Mouse (Mus musculus): ENCODE data around the gene Trim56.

The Trim56 gene

DNA sequence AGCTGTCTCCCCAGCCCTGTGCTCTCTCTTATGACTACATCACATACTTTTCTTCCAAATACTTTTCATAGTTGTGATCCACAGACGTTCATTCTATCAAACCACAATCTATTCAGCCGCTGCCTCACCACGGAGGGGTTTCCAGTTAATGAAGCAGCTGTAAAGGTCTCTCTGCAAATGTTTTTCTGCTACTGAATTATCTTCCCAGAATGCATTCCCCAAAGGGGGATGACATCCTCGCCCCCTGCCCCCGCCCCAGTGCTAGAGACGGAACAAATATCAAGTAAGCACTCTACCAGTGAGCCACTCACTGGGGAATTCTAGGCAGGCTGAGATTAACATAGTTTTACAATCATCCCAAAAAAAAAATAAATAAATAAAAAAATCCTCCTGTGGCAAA is 7.9 kb downstream of the Trim56 start:
- no peak for DNase-seq

DNA sequence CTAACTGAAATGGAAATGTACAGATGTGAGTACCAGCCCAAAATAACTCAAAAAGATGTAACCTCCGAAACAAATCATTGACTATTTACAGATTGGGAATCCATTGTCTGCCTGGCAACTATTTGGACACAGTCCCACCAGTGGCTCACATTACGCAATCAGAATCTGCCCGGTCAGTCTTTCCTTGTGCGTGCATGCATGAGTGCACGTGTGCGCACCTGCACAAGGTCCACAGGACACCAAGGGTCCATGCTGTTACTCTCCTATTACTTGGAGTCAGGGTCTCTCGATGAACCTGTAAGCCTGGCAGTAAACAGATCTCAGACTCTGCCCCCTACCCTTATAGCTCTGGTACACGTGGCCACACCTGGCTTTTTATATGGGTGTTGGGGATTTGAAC is 8.3 kb downstream of the Trim56 start:
- no peak for DNase-seq

DNA sequence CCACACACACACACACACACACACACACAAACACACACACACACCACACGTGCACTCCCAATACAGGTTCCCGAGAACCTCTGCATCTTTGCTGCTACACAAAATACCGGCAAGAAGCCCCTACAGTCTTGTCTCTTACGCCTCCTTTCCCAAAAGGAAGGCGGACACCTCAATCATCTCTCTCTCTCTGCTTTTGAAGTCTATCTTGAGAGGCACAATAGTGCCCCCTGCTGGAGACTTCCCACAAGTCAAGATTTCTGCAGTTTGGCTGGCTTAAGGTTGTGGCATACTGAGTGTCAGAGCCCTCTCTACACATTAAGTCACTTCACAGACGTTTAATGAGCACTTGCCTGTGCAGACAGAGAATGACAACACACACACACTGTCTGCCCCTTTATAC is 9.0 kb downstream of the Trim56 start:
- peak; percentile 90 for DNase-seq

DNA sequence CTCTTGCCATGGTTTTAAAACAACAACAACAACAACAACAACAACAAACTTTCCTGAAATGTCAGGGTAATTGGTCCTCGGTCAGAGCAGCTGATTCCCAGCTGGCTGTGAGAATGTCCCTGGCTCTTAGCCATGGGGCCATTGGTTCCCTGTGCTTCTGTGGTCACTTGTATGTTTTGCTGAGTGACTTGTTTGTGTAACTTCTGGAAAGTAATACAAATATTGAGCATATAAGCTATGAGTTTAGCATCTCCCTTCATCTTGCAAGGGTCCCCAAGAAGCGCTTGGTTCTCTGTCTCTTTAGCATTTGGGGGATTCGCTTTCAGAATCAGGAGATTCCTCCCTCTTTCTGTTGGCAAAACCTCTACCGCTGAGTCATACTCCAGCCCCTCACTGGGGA is 9.6 kb downstream of the Trim56 start:
- peak; percentile 81 for DNase-seq

DNA sequence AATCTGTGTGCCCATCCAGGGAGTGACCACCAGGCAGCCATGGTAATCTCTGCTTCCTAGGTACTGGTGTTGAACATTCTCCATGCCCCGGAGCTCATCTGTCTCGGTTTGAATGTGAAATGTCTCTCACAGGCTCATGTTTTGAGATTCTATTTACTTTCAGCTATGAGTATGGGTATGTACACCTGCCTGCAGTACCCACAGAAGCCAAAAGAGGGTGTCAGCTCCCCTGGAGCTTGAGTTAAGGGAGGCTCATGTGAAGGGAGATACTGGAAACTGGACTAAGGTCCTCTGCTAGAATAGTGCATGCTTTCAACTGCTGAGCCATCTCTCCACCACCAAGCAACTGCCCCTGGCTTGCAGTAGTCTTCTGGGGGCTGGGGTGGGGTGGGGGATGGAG is 12.0 kb downstream of the Trim56 start:
- no peak for DNase-seq

DNA sequence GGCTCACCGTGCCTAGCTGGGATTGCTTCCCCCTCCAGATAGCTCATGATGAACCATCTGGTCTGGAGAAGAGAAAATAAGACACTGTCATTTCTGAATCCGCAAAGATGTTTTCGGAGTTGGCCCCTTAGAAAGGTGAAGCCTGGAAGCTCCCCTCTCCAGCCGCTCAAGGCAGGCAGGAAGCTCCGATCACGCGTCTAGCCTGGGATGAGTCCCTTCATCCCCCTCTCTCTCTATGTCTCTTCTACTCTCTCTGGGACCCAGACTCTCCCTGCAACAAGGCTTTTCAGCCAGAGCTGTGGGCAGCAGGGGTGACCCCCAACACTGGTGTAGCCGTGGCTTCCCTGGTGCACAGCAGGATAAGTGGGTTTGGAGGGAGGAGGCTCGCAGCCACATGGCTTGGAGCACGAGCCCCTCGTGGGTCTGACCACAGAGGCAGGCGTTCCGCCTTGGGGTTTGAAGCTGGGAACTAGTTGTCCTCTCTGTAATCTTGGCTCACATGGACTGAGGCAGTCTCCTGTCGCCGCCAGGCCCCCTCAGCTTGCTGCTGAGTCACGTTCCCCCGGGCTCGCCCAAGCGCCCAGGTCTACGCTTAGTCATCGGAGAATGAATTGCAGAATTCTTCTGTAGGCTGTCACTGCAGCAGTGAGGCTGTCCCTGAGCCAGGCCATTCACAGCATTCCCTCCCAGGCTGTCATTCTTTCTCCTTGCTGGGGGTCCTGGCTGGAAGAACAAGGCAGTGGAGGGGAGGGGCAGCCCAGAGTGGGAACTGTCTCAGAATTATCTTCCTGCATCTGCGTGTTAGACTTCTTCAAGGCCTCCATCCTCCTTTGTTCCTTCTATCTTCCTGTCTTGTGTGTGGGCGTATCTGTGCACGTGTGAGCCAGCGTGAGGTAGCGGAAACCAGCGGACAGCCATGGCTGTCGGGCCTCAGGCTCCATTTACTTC is 13.2 kb downstream of the Trim56 start:
- DNase-seq: peak; percentile 43

DNA sequence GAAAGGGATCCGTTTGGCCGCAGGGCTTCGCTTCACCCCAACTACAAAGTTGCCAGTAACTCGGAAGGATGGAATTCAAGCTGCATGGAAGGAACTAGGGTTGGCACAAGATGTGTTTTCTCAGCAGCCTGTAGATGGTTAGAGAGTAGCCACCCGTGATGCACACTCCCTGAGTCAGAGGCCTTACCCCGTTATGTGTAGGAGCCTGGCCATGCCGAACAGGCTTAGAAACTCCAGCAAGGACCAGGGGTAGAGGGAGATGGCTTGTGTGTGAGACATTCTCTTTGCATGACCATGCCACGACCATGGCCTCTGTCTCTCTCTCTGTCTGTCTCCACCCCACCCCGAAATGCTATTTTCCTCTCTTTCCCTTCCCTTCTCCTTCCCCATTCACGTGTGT is 13.9 kb downstream of the Trim56 start:
- DNase-seq: no peak

DNA sequence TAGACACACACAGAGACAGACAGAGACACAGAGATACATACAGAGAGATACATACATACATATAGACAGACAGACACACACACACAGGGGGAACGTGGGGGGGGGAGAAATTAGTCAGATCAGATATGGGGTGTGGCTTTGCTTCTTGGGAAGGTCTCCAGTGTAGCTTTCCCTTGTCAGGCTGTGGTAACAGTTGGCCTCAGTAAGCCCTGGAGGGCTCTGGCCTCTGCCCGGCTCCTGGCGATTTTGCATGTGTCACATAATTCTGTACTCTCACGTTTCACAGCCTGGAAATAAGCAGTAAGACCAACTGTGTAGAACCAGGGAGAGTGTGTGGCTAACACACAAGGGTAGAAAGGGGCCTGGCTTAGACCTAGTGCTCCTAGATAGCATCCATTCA is 15.3 kb downstream of the Trim56 start:
- no peak for DNase-seq

DNA sequence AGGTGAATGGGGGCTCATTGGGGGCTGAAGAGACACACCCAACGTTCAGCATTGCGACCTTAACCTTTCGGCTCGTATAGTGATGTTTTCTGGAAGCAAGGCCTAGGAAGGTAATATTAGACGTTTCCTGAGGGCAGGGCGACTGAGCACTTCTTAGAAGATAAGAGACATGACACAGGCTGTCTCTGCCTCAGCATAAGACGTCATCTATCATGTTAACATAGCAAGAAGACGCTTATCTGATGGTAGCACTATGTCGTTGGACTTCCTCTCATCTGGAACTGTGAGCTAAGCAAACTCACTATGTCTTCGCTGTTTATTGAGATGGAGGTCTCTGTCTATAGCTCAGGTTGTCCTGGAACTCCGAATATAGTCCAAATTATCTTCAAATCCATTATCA is 17.6 kb downstream of the Trim56 start:
- no peak for DNase-seq

DNA sequence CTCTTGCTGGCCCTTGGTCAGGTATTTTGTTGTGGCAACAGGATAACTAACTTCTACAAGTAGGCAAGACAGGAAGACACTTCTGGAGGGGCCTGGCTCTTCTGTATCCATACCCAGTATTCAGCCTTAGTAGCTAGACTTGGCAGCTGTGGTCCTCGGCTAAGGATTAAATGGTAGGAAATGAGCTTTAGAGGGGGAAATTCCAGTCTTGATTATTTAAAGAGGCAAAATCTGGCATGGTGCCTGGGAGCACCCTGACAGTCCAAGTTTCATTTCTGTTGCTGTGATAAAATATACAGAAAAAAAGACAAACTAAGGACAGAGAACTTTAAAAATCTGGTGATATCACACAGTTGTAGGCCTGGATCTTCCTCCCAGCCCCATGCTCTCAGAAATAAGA is 20.0 kb downstream of the Trim56 start:
- peak; percentile 88 for DNase-seq

DNA sequence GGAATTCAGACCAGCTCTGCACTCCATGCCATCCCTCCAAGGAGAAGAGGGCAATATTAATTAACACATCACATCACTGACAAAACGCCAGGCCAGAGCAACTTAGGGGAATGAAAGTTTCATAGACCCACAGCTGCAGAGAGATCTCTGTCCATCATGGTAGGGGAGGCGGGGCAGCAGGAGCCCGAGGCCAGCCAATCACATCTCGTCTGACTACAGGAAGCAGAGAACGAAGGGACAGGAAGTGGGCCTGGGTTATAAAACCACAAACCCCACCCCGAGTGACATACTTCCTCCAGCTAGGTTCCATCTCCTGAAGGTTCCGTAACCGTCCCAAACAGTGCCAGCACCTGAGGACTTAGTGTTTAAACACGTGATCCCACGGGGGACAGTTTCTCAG is 20.9 kb downstream of the Trim56 start:
- DNase-seq: peak; percentile 42

DNA sequence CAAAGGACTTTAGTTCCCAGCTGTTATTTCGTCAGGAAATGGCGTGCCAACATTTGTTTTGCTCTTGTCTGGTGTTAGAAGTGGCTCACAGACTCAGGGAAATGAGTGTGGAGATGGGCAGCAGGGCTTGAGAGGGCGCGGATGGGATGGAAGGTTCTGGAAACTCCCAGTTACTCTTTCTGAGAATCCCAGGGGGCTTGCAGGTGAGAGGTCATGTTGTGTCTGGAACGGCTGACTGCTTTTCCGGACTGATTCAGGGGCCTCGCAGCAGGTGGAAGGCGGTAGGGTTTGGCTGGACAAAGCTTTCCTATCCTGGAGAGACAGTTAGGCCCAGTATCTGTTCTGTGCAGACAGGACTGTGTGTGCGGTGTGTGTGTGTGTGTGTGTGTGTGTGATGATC is 22.3 kb downstream of the Trim56 start:
- no peak for DNase-seq

DNA sequence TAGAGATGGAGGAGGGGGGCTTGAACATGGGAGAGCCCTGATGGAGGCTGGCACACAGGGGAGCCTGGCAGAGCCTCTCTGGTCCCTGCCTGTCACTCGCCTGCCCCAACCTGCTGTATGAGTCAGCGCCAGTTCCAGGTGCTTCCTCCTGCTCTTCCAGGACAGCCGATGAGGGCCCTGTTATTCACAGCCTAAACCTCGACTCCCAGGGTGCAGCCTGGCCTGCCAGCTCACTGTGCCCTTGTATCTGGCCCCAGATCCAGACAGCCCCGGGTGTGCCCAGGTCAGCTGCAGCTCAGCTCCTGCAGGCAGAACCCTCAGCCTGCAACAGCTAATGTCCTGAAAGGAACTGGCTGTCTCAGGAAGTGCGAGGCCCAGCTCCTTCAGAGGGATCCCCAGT is 24.4 kb downstream of the Trim56 start:
- no peak for DNase-seq

DNA sequence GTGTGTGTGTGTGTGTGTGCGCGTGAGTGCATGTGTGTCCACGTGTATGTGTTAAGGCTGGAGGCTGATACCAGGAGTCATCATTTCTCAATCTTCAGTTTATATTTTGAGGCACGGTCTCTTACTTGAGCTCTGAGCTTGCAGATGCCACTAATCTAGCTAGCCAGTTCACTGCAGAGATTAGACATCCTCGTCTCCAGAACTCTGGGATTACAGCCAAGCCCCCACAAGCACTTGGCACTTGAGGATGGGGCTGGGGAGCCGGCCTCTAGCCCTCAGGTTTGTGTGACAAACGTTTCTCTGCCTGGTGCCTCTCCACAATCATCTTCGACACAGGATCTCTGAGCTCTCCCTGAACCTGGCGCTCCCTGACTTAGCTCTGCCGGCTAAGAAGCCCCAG is 25.1 kb downstream of the Trim56 start:
- no peak for DNase-seq

DNA sequence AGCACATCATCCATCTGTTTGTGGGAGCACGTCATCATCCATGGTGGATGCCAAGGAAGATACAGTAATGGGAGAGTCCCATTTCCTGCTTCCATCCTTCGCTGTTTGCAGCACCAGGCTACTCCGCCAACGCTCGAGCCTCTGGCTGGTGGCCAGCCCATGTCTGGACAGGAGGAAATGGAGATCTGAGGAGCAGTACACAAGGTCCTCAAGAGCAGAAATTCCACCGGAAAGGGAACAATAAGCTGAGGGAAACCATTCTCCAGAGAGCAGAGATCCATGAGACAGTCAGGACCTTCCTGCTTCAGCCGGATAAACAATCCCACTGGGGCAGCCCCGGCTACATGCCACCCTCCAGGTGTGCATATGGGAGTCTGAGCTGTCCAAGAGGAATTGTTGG is 28.6 kb downstream of the Trim56 start:
- peak; percentile 92 for DNase-seq

DNA sequence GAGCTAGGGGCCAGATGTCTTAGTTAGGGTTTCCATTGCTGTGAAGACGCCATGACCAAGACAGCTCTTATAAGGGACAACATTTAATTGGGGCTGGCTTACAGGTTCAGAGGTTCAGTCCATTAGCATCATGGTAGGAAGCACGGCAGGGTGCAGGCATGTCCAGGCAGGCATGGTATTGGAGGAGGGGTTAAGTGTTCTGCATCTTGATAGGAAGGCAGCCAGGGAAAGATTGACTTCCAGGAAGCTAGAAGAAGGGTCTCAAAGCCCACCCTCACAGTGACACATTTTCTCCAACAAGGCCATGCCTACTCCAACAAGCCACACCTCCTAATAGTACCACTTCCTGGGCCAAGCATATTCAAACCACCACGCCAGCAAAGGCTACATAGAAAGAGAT is 30.3 kb downstream of the Trim56 start:
- DNase-seq: no peak

DNA sequence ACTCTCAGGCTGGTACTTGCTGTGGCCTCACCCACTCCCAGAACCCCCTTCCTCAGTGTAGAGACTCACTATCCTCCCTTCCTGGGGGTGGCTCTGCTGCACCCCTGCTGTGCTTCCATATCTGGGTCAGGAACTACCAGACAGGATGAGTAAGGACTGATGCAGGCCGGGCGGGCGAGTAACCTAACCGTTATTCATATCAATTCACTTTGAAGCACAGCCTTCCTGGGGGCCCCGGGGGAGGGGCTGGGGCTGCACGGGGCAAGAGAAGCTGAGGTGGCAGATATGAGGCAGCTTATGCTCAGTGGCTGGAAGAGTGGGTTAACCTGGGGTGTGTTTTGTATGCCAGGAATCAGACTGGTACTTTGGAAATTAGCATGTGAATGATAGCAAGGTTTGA is 31.0 kb downstream of the Trim56 start:
- DNase-seq: no peak

DNA sequence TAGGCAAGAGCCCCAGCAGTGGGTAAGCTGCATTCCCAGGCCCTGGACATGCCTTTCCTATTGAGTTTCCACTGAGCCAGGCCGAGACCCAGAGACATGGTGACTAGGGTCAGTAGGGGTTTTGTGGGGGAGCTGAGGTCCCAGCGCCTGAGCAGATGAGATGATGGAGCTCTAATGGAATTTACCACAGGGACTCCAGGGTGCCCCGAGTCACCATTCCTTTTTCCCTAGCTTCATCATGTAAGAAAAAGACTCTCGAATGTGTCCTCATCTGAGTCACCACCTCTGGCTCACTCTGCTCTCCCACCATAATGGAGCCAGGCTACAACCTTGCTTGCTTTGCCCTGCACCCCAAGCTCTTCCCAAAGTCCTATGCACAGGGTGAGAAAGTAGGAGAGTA is 33.0 kb downstream of the Trim56 start:
- DNase-seq: no peak

DNA sequence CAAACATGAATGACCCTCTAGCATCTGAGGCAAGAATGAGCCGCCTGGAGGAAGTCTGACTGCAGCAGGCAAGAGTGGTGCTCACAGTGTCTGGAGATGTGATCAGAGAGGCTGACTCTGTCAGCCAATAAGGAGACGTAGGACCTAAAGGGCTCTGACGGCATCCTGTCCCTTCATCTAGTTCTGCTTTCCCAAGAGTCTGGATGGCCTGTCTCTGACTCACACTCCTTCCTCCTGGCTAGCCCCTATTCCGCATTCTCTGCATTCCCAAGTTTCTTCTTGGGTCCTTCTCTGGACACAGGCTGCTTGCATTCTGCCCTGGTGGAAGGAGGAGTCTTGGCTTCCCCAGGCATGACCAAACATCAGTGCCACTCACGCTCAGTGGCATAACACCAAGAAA is 36.2 kb downstream of the Trim56 start:
- peak; percentile 78 for DNase-seq

DNA sequence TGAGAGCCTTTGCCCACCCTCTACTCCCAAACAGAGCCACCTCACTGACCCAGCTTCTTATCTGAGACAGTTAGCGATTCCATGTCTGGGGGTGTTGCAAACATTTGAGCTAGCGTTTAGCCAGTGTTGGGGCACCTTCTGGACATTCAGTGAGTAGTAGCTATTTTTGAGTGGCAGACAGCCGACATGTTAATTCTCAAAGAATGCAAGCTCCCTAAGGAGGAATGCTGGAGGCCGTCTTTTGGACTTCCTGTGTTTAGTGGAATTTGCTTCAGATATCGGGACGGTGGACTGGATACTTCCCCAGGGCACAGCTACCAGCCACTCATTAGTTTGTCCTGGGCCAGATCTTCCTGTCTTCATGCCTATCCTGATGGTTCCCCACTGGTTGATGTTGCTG is 37.4 kb downstream of the Trim56 start:
- DNase-seq: peak; percentile 43

DNA sequence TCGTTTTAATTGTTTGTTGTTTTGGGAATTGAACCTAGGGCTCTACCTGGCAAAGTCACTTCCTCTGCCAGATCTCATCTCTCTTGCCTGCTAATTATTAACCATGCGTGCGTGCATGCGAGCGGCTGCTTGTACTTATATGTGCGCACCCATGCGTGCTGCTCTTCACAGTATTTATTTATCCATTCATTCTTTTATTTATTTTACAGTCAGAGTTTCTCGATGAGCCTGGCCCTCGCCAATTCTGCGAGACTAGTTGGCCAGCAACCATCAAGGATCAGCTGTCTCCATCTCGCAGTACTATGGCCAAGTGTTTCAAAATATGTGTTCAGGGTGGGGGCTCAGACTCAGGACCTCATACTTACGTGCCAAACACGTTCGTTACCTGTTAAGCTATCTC is 38.0 kb downstream of the Trim56 start:
- DNase-seq: peak; percentile 70

DNA sequence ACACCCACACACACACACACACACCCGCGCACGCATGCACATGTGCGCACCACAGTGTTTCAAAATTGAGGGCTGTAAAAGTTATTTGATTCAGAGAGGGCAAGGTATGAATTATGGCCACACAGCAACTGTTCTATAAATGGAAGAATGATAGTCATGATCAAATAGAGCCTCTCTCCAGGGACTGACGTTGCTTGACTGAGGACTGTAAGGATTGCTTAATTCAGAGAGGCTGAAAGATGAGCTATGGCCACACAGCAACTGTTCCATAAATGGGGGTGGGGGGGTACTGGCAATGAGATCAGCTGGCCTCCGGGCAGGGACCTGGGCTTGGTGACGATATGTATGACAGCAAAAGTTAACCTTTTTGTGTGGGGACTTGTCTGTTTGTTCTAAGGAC is 38.8 kb downstream of the Trim56 start:
- DNase-seq: no peak

DNA sequence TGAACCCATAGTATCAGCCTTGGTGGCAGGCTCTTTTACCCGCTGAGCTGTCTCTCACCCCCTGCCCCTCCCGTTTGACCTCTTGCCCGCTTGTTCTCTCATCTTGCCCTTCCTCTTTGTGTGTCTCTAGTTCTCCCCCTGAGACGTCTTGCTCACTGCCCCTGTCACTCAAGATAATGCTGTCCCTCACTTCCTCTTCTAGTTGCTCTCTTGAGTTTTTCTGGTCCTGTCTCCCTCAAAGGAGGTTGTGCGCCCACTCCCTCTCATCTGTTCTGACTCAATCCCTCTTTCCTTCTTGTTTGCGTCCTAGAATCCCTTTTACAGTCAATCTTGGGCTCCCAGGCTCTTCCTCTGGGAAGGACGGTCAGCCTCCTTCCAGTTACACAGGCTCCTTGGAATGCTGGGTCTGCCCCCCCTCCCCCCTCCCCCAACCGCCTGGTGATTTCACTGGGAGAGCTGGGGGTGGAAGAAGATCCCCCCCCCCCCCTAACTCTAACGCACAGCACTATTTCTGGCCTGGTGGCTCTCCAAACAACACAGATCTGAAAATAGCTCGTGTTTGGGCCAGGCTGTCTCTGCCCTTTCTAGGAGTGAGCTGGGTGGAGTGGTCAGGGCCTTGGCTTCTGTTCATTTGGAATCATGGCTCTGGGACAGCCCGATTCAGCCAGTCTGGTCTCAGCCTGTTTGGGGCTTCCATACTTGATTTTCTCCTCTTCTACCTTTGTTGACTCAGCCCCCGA is 39.6 kb downstream of the Trim56 start:
- DNase-seq: peak; percentile 83

DNA sequence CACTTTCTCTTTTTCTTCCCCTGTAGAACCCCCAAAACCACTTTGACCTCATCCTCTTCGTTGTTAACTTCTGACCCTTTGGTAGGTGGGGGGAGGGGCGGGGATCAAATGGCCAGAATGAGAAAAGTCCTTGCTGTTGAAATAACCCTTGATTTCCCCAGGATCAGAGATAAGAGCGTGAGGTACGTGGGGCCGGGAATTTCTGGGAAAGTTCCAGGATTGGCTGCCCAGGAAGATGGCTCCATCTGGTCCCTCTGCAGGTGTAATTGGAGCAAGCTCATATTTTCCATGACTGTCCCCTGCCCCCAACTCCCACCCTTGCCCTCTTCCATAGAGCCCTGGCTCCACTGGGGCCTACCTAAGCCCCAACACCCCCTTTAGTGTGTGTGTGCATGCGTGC is 40.3 kb downstream of the Trim56 start:
- no peak for DNase-seq
